Mouse (Mus musculus): Measurements from ENCODE around the gene Epn3. TPM values are rescaled to one million over a fixed set of nuclear protein-coding genes. Genes with fewer than 3 reads are reported as not detected.

Epn3 gene
- polyA plus RNA-seq (2015; fragmentation: Nextera tagmentation; extraction: Ambion mirVana): 53.4 and 60.1 TPM in 2 replicates

GRCm38 (mm10) chr11:94499661-94500152 lies at the start of gene Epn3:
TSS of gene Epn3 (minus strand) at chr11:94499974.
- Histone ChIP-seq H3K9ac (ENCODE audit: low read length) (peak within 1 kb of the TSS; percentile 75), H3K4me3 (ENCODE audit: low read depth, low read length) (peak within 1 kb of the TSS; percentile 57), H3K27ac (replicated peaks) (peak within 1 kb of the TSS; percentile 95), H3K4me1 (replicated peaks; ENCODE audit: control insufficient read depth, insufficient read depth) (0 out of 2 replicates have a peak, but pooled peaks cover 3% of the 10 kb centered on the region), H3K36me3 (ENCODE audit: control insufficient read depth, insufficient read depth, low read length) (no peaks in the 10 kb centered on the region; the same call in 1 of the 2 replicates), H3K9me3 (ENCODE audit: control insufficient read depth, low read length) (no peaks in the 10 kb centered on the region), H3K27me3 (ENCODE audit: control insufficient read depth, insufficient read depth, low read length) (no peaks in the 10 kb centered on the region), H3K4me2 (replicated peaks; ENCODE audit: low read depth) (peak within 1 kb of the TSS; percentile 68)
- under 1% methylated on average over 21 of the region's 26 CpGs for WGBS
- ATAC-seq (ENCODE audit: low FRiP score, low TSS enrichment): peak; percentile 84
- TF ChIP-seq CTCF (IDR thresholded peaks at IDR 0.05; ENCODE audit: low read depth) (peak; percentile 36; the same call in 1 of the 2 replicates), EP300 (optimal IDR thresholded peaks at IDR 0.05) (no peak)
- peak; percentile 91 for DNase-seq (ENCODE audit: low spot score)

- peak; percentile 92 for TF ChIP-seq CTCF (IDR thresholded peaks at IDR 0.05; ENCODE audit: low read depth)
- peak; percentile 33 for TF ChIP-seq EP300 (optimal IDR thresholded peaks at IDR 0.05)
- H3K9me3 ChIP-seq (ENCODE audit: control insufficient read depth, low read length): no peaks in the 10 kb centered on the region
- no peaks in the 10 kb centered on the region for H3K27me3 ChIP-seq (ENCODE audit: control insufficient read depth, insufficient read depth, low read length)
- H3K4me1 ChIP-seq (replicated peaks; ENCODE audit: control insufficient read depth, insufficient read depth): peaks cover 5% of the 10 kb centered on the region
- ATAC-seq (ENCODE audit: low FRiP score, low TSS enrichment) (peak; percentile 89), DNase-seq (ENCODE audit: low spot score) (peak; percentile 95)
- peak within 1 kb of the TSS; percentile 70 for H3K9ac ChIP-seq (ENCODE audit: low read length)
- peak within 1 kb of the TSS; percentile 87 for H3K4me2 ChIP-seq (replicated peaks; ENCODE audit: low read depth)
- 3% methylated on average over 49 of the region's 49 CpGs for WGBS
- H3K27ac ChIP-seq (replicated peaks): peak within 1 kb of the TSS; percentile 90
- peak within 1 kb of the TSS; percentile 55 for H3K4me3 ChIP-seq (ENCODE audit: low read depth, low read length)
- no peaks in the 10 kb centered on the region for H3K36me3 ChIP-seq (ENCODE audit: control insufficient read depth, insufficient read depth, low read length)
These were observed 49.3 kb upstream of the Epn3 start, which contains the start of gene Rsad1 for GRCm38 (mm10) chr11:94548888-94549690. TSS of gene Rsad1 (minus strand) at chr11:94549255.

DNA sequence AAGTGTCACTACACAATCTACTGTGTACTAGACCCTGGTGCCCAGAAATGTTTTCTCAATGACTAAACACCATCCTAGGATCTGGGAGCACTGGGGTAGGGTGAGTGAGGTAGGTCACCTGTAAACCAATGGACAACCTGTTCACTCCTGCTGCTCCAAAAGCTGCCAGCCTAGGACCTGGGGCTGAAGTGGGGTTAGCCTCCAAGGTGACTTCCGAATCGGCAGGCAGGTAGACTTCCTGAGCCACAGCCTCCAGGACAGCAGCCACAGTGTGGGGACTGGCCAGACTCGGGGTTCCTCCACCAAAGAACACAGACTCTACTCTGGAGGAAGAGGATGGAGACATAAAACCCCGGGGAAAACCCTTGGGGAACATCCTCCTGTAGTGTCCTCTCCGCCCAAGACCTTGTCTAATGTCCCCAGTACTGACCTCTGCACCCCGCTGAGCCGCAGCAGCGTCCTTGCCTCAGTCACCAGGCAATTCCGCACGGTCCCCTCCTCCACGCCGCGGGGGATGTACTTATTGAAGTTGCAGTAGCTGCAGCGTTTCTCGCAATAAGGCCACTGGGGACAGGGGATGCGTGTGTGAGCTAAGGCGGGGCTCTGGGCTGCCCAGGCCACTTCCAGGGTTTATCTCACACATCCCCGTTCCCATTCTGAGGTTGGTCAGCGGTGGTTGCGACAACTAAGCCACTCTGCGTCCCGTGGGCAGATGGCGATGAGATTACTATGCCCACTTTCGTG lies 48.4 kb upstream of the Epn3 start:
- Histone ChIP-seq H3K27me3 (ENCODE audit: control insufficient read depth, insufficient read depth, low read length) (no peaks in the 10 kb centered on the region), H3K9ac (ENCODE audit: low read length) (peak overlapping the region; percentile 70), H3K27ac (replicated peaks) (no peak overlapping the region), H3K9me3 (ENCODE audit: control insufficient read depth, low read length) (no peaks in the 10 kb centered on the region), H3K4me3 (ENCODE audit: low read depth, low read length) (peak overlapping the region; percentile 55), H3K36me3 (ENCODE audit: control insufficient read depth, insufficient read depth, low read length) (no peaks in the 10 kb centered on the region), H3K4me2 (replicated peaks; ENCODE audit: low read depth) (peak overlapping the region; percentile 87), H3K4me1 (replicated peaks; ENCODE audit: control insufficient read depth, insufficient read depth) (peaks cover 5% of the 10 kb centered on the region)
- peak; percentile 54 for DNase-seq (ENCODE audit: low spot score)
- no peak for TF ChIP-seq EP300 (optimal IDR thresholded peaks at IDR 0.05)
- no peak for TF ChIP-seq CTCF (IDR thresholded peaks at IDR 0.05; ENCODE audit: low read depth)
- ATAC-seq (ENCODE audit: low FRiP score, low TSS enrichment): no peak; the same call in 1 of the 2 replicates
- WGBS: 14% methylated on average over 24 of the region's 24 CpGs

DNA sequence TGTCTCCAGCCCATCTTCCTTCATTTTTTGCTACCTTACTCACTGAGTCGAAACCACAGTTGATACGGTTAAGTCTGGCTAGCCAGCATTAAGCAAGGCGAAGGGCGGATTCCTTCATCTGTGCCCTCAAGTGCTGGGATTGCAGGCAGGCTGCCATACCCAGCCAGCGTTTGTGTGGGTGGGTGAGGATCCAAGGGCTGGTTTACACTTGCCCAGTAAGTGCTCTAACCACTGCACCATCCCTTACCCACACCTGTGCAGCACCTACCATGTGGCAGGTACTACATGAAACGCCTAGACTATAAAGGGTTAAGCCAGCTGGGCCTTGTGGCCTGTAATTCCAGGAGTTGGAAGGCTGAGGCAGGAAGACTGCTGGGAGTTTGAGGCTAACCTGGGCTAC lies 47.5 kb upstream of the Epn3 start:
- Histone ChIP-seq H3K9me3 (ENCODE audit: control insufficient read depth, low read length) (no peaks in the 10 kb centered on the region), H3K9ac (ENCODE audit: low read length) (no peak overlapping the region), H3K4me1 (replicated peaks; ENCODE audit: control insufficient read depth, insufficient read depth) (peaks cover 5% of the 10 kb centered on the region), H3K4me3 (ENCODE audit: low read depth, low read length) (no peak overlapping the region), H3K36me3 (ENCODE audit: control insufficient read depth, insufficient read depth, low read length) (no peaks in the 10 kb centered on the region), H3K4me2 (replicated peaks; ENCODE audit: low read depth) (no peak overlapping the region), H3K27me3 (ENCODE audit: control insufficient read depth, insufficient read depth, low read length) (no peaks in the 10 kb centered on the region), H3K27ac (replicated peaks) (no peak overlapping the region)
- TF ChIP-seq CTCF (IDR thresholded peaks at IDR 0.05; ENCODE audit: low read depth) (no peak), EP300 (optimal IDR thresholded peaks at IDR 0.05) (no peak)
- DNase-seq (ENCODE audit: low spot score) (no peak), ATAC-seq (ENCODE audit: low FRiP score, low TSS enrichment) (no peak)
- WGBS: 84% methylated on average over 6 of the region's 6 CpGs

GRCm38 (mm10) chr11:94546381-94546780 lies 46.6 kb upstream of the Epn3 start:
- TF ChIP-seq CTCF (IDR thresholded peaks at IDR 0.05; ENCODE audit: low read depth) (peak; percentile 4; the same call in 1 of the 2 replicates), EP300 (optimal IDR thresholded peaks at IDR 0.05) (no peak)
- Histone ChIP-seq H3K4me1 (replicated peaks; ENCODE audit: control insufficient read depth, insufficient read depth) (peaks cover 5% of the 10 kb centered on the region), H3K27ac (replicated peaks) (no peak overlapping the region), H3K4me3 (ENCODE audit: low read depth, low read length) (no peak overlapping the region), H3K4me2 (replicated peaks; ENCODE audit: low read depth) (no peak overlapping the region), H3K9ac (ENCODE audit: low read length) (no peak overlapping the region), H3K9me3 (ENCODE audit: control insufficient read depth, low read length) (no peaks in the 10 kb centered on the region), H3K27me3 (ENCODE audit: control insufficient read depth, insufficient read depth, low read length) (no peaks in the 10 kb centered on the region), H3K36me3 (ENCODE audit: control insufficient read depth, insufficient read depth, low read length) (no peaks in the 10 kb centered on the region)
- 81% methylated on average over 5 of the region's 5 CpGs for WGBS
- DNase-seq (ENCODE audit: low spot score): no peak
- ATAC-seq (ENCODE audit: low FRiP score, low TSS enrichment): no peak

Data from stomach, postnatal 0 days (tissue).